Mouse (Mus musculus) heart, adult 2 months (tissue): ENCODE measurements around the gene Srpk1. TPM values are rescaled to one million over a fixed set of nuclear protein-coding genes. Genes with fewer than 3 reads are reported as not detected.

Experiments
- DNase-seq, 2 experiments: peaks; one replicate each; pipeline ENCODE4 v3.0.0; 2021
- H3K27ac ChIP-seq: fragments of 200-600 bp; 2 replicates; pipeline ENCODE4 v1.8.1; 2022
- H3K27me3 ChIP-seq: fragments of 200-500 bp; 2 replicates; pipeline ENCODE4 v1.6.1; 2012; ENCODE audit warnings: mild to moderate bottlenecking, low read length, inconsistent platforms, mixed read lengths; ENCODE audit not compliant: control insufficient read depth, insufficient read depth
- H3K36me3 ChIP-seq: fragments of 200-500 bp; 2 replicates; pipeline ENCODE4 v1.6.1; 2012; ENCODE audit warnings: low read length, inconsistent platforms; ENCODE audit not compliant: control insufficient read depth, insufficient read depth
- H3K4me1 ChIP-seq: fragments of 200-500 bp; 2 replicates; pipeline ENCODE4 v1.6.1; 2011; ENCODE audit warnings: low read length; ENCODE audit not compliant: control insufficient read depth, insufficient read depth
- H3K4me3 ChIP-seq: fragments of 200-600 bp; 2 replicates; pipeline ENCODE4 v1.8.1; 2022
- H3K79me2 ChIP-seq: fragments of 200-500 bp; replicated peaks from 2 replicates; pipeline ENCODE4 v1.6.1; 2012; ENCODE audit warnings: mild to moderate bottlenecking, inconsistent platforms, low read length, moderate library complexity, mixed read lengths; ENCODE audit not compliant: control insufficient read depth, insufficient read depth
- H3K9ac ChIP-seq: fragments of 200-500 bp; 2 replicates; pipeline ENCODE4 v1.6.1; 2012; ENCODE audit warnings: low read depth, mild to moderate bottlenecking, control low read depth, inconsistent platforms, low read length, mixed read lengths
- POLR2A ChIP-seq: fragments of 200-500 bp; IDR thresholded peaks from 2 replicates; pipeline ENCODE4 v1.6.1; 2011; ENCODE audit warnings: mild to moderate bottlenecking, low read depth, low read length, control low read depth; ENCODE audit not compliant: insufficient read depth
- WGBS: fragments of 180-500 bp; shearing (Covaris S2); methylation state at CpG from one replicate; pipeline ENCODE4 v1.1.7; 2018; 5-methylcytosine and 5-hydroxymethylcytosine counted together
- intact Hi-C: fragments of 180-260 bp; cut with DNase I; formaldehyde crosslinking; loops from one replicate; pipeline ENCODE4 v1.15.1; 2025
- microRNA-seq, 2 experiments: library from miRNA; unstranded; fragments of <30 nt; microRNA quantifications; one replicate each; pipeline ENCODE4 v1.2.0; 2021
- polyA plus RNA-seq: library from polyadenylated mRNA; depleted of rRNA; stranded (reverse); fragments of >200 nt; gene quantifications from 2 replicates; pipeline ENCODE4 v1.2.3, GENCODE M21; 2012; rRNA removed
- total RNA-seq, 2 experiments: library from RNA; stranded (reverse); gene quantifications; 2 replicates each; pipeline ENCODE4 v1.2.3; 2021

Gene Srpk1
- total and polyA plus RNA-seq, 3 experiments, result 11.9 to 32.6 (median 32.1) TPM

- Histone ChIP-seq H3K4me3 (no peak overlapping the region), H3K27ac (no peak overlapping the region), H3K4me1 (no peaks in the 10 kb centered on the region), H3K79me2 (no peaks in the 10 kb centered on the region), H3K27me3 (no peaks in the 10 kb centered on the region; the same call in 1 of the 2 replicates), H3K36me3 (no peaks in the 10 kb centered on the region), H3K9ac (no peak overlapping the region)
- intact Hi-C loops, result no loop called here
- TF ChIP-seq POLR2A, result no peak
- DNase-seq, result no peak
- WGBS, result 44% methylated on average over 12 of the region's 12 CpGs
Measured at GRCm38 (mm10) chr17:28537881-28538280, 84.6 kb downstream of the Srpk1 start.

Small RNA genes lying within 50 kb of the gene (microRNA-seq; reads per million reads assigned to microRNA genes)
- 0 reads per million in 2 experiments for gene Mir6969

Other genes with a start within 250 kb of the Srpk1 start
- gene Fkbp5, start 105.2 kb downstream of the Srpk1 start, total RNA-seq, result 10 to 100 TPM; 63.3 to 70.2 TPM
- gene Fkbp5, start 105.2 kb downstream of the Srpk1 start, polyA plus RNA-seq, result 7.8 and 8.5 TPM in 2 replicates
- gene Armc12, start 91.9 kb downstream of the Srpk1 start, total RNA-seq, result not detected
- 0.33 and 0.47 TPM in 2 replicates for gene Armc12, start 91.9 kb downstream of the Srpk1 start, polyA plus RNA-seq
- gene Clpsl2, start 73.3 kb downstream of the Srpk1 start, total RNA-seq, result not detected
- gene Clpsl2, start 73.3 kb downstream of the Srpk1 start, polyA plus RNA-seq, result not detected in 2 replicates
- gene Clps, start 61.9 kb downstream of the Srpk1 start, total RNA-seq, result not detected
- gene Clps, start 61.9 kb downstream of the Srpk1 start, polyA plus RNA-seq, result 0.90 and 2.0 TPM in 2 replicates
- not detected for gene Lhfpl5, start 47.1 kb downstream of the Srpk1 start, total RNA-seq
- gene Lhfpl5, start 47.1 kb downstream of the Srpk1 start, polyA plus RNA-seq, result 0.18 and 0.20 TPM in 2 replicates
- under 1 TPM; 0.26 to 0.70 TPM for gene Slc26a8, start 67.5 kb upstream of the Srpk1 start, total RNA-seq
- gene Slc26a8, start 67.5 kb upstream of the Srpk1 start, polyA plus RNA-seq, result 0.73 and 1.3 TPM in 2 replicates
- 10 to 100 TPM; 50.1 to 52.8 TPM for gene Mapk14, start 68.6 kb upstream of the Srpk1 start, total RNA-seq
- gene Mapk14, start 68.6 kb upstream of the Srpk1 start, polyA plus RNA-seq, result 51.3 and 95.3 TPM in 2 replicates
- under 1 TPM in 1 of 2 experiments, not detected in 1; 0.52 TPM for gene AC170998.1, start 103.4 kb upstream of the Srpk1 start, total RNA-seq
- gene AC170998.1, start 103.4 kb upstream of the Srpk1 start, polyA plus RNA-seq, result 0.27 TPM in 1 of 2 replicates, not detected in the other
- gene Mapk13, start 146.6 kb upstream of the Srpk1 start, total RNA-seq, result under 1 TPM; 0.48 to 0.52 TPM
- 0.38 and 0.78 TPM in 2 replicates for gene Mapk13, start 146.6 kb upstream of the Srpk1 start, polyA plus RNA-seq
- 10 to 100 TPM; 12.0 to 15.8 TPM for gene Brpf3, start 178.4 kb upstream of the Srpk1 start, total RNA-seq
- 14.0 and 14.2 TPM in 2 replicates for gene Brpf3, start 178.4 kb upstream of the Srpk1 start, polyA plus RNA-seq
- not detected for gene Pnpla1, start 235.7 kb upstream of the Srpk1 start, total RNA-seq
- gene Pnpla1, start 235.7 kb upstream of the Srpk1 start, polyA plus RNA-seq, result 0.02 TPM in 1 of 2 replicates, not detected in the other